Mouse (Mus musculus): Measurements from ENCODE around the gene Gm11733. TPM values are rescaled to one million over a fixed set of nuclear protein-coding genes. Genes with fewer than 3 reads are reported as not detected.
A peak's percentile ranks its signal among the peaks of the same experiment; 100 is the strongest.

Gene Gm11733
- polyA plus RNA-seq, 1 experiment from 2014 or later = not detected

- peak overlapping the region; percentile 71 for H3K27ac ChIP-seq
- H3K9me3 ChIP-seq = no peaks in the 10 kb centered on the region
- no peak overlapping the region for H3K4me3 ChIP-seq
- ATAC-seq (replicated peaks) = no peak
- no peaks in the 10 kb centered on the region; the same call in 1 of the 2 replicates for H3K27me3 ChIP-seq (replicated peaks)
- H3K4me1 ChIP-seq = peaks cover 32% of the 10 kb centered on the region
- 65% methylated on average over 13 of the region's 13 CpGs for WGBS
- H3K4me2 ChIP-seq = no peak overlapping the region
- H3K36me3 ChIP-seq (replicated peaks) = no peaks in the 10 kb centered on the region
- no peak overlapping the region for H3K9ac ChIP-seq
Measured at GRCm38 (mm10) chr11:117521906-117522780, 38.0 kb downstream of the Gm11733 start.

GRCm38 (mm10) chr11:117522879-117523519 lies 38.8 kb downstream of the Gm11733 start:
- no peaks in the 10 kb centered on the region for H3K36me3 ChIP-seq (replicated peaks)
- ATAC-seq (replicated peaks) = peak; percentile 75
- H3K4me3 ChIP-seq = no peak overlapping the region
- no peak overlapping the region for H3K4me2 ChIP-seq
- WGBS = 47% methylated on average over 16 of the region's 16 CpGs
- peak overlapping the region; percentile 71 for H3K27ac ChIP-seq
- H3K27me3 ChIP-seq (replicated peaks) = no peaks in the 10 kb centered on the region
- peaks cover 32% of the 10 kb centered on the region for H3K4me1 ChIP-seq
- no peak overlapping the region for H3K9ac ChIP-seq
- H3K9me3 ChIP-seq = no peaks in the 10 kb centered on the region

- Histone ChIP-seq H3K4me3 (no peak overlapping the region), H3K9ac (no peak overlapping the region), H3K4me1 (peaks cover 32% of the 10 kb centered on the region), H3K36me3 (replicated peaks) (no peaks in the 10 kb centered on the region), H3K4me2 (peak overlapping the region; percentile 8; the same call in 1 of the 2 replicates), H3K9me3 (no peaks in the 10 kb centered on the region), H3K27ac (peak overlapping the region; percentile 74), H3K27me3 (replicated peaks) (no peaks in the 10 kb centered on the region)
- WGBS = 19% methylated on average over 18 of the region's 18 CpGs
- ATAC-seq (replicated peaks) = peak; percentile 32; the same call in 1 of the 2 replicates
Measured at GRCm38 (mm10) chr11:117525606-117526349, 41.6 kb downstream of the Gm11733 start.

GRCm38 (mm10) chr11:117532374-117532773 lies 48.2 kb downstream of the Gm11733 start:
- 29% methylated on average over 10 of the region's 10 CpGs for WGBS
- no peaks in the 10 kb centered on the region for H3K9me3 ChIP-seq
- H3K9ac ChIP-seq = no peak overlapping the region
- H3K4me1 ChIP-seq = peaks cover 27% of the 10 kb centered on the region
- H3K27me3 ChIP-seq (replicated peaks) = no peaks in the 10 kb centered on the region
- H3K27ac ChIP-seq = no peak overlapping the region
- H3K36me3 ChIP-seq (replicated peaks) = no peaks in the 10 kb centered on the region
- H3K4me2 ChIP-seq = no peak overlapping the region
- no peak overlapping the region for H3K4me3 ChIP-seq
- no peak for ATAC-seq (replicated peaks)

GRCm38 (mm10) chr11:117534912-117535311 lies 50.7 kb downstream of the Gm11733 start:
- H3K9ac ChIP-seq = no peak overlapping the region
- ATAC-seq (replicated peaks) = 0 out of 2 replicates have a peak, but pooled peaks have one; percentile 44
- H3K9me3 ChIP-seq = no peaks in the 10 kb centered on the region
- no peak overlapping the region for H3K4me3 ChIP-seq
- WGBS = 60% methylated on average over 10 of the region's 10 CpGs
- no peak overlapping the region for H3K27ac ChIP-seq
- no peaks in the 10 kb centered on the region for H3K27me3 ChIP-seq (replicated peaks)
- H3K36me3 ChIP-seq (replicated peaks) = no peaks in the 10 kb centered on the region
- H3K4me1 ChIP-seq = peaks cover 40% of the 10 kb centered on the region
- H3K4me2 ChIP-seq = no peak overlapping the region

- H3K9me3 ChIP-seq = no peaks in the 10 kb centered on the region
- no peak overlapping the region for H3K27ac ChIP-seq
- no peak for ATAC-seq (replicated peaks)
- no peaks in the 10 kb centered on the region for H3K27me3 ChIP-seq (replicated peaks)
- peaks cover 48% of the 10 kb centered on the region for H3K4me1 ChIP-seq
- H3K4me2 ChIP-seq = no peak overlapping the region
- no peaks in the 10 kb centered on the region for H3K36me3 ChIP-seq (replicated peaks)
- no peak overlapping the region for H3K4me3 ChIP-seq
- WGBS = 49% methylated on average over 9 of the region's 9 CpGs
- H3K9ac ChIP-seq = no peak overlapping the region
Measured at GRCm38 (mm10) chr11:117535491-117536304, 51.5 kb downstream of the Gm11733 start.

GRCm38 (mm10) chr11:117536586-117536985 lies 52.4 kb downstream of the Gm11733 start:
- peaks cover 57% of the 10 kb centered on the region for H3K4me1 ChIP-seq

More at GRCm38 (mm10) chr11:117536586-117536985, 52.4 kb downstream of the Gm11733 start:
- H3K9ac ChIP-seq = no peak overlapping the region
- WGBS = 53% methylated on average over 3 of the region's 3 CpGs
- H3K4me2 ChIP-seq = no peak overlapping the region
- H3K9me3 ChIP-seq = no peaks in the 10 kb centered on the region
- no peak for ATAC-seq (replicated peaks)
- no peak overlapping the region for H3K27ac ChIP-seq
- H3K4me3 ChIP-seq = no peak overlapping the region
- no peaks in the 10 kb centered on the region for H3K36me3 ChIP-seq (replicated peaks)
- no peaks in the 10 kb centered on the region for H3K27me3 ChIP-seq (replicated peaks)

Other genes starting within 250 kb of the Gm11733 start
- gene Tnrc6c, start 169.9 kb downstream of the Gm11733 start, polyA plus RNA-seq (2015; fragmentation: Nextera tagmentation; extraction: Ambion mirVana) = 32.5 and 35.4 TPM in 2 replicates

All from midbrain, embryonic 15.5 days (tissue).